Mouse (Mus musculus): ENCODE data around the gene Naa50.

- no peak; the same call in 1 of the 2 replicates for TF ChIP-seq UBTF (IDR thresholded peaks at IDR 0.05; ENCODE audit: low read depth, low read length)
- peak; percentile 37 to 81 for TF ChIP-seq CTCF (conservative IDR thresholded peaks at IDR 0.05 in 1 of 2, IDR thresholded peaks at IDR 0.05 in 1 of 2; ENCODE audit: low read depth in 2 of 2, low read length in 2 of 2)
- no peak for TF ChIP-seq RCOR1 (conservative IDR thresholded peaks at IDR 0.05; ENCODE audit: low read depth, low read length)
- no peak; the same call in 1 of the 2 replicates for TF ChIP-seq POLR2A (IDR thresholded peaks at IDR 0.05; ENCODE audit: low read depth, low read length)
- no peak for TF ChIP-seq MAFK (IDR thresholded peaks at IDR 0.05; ENCODE audit: insufficient replicate concordance, low read length)
- TF ChIP-seq ZMIZ1 (IDR thresholded peaks at IDR 0.05; ENCODE audit: low read depth, low read length) = peak; percentile 41; the same call in 1 of the 2 replicates
- TF ChIP-seq USF2 (conservative IDR thresholded peaks at IDR 0.05; ENCODE audit: low read depth, low read length) = 0 out of 2 replicates have a peak, but pooled peaks have one; percentile 15
- TF ChIP-seq USF1 (IDR thresholded peaks at IDR 0.05; ENCODE audit: low read depth, low read length) = no peak
- TF ChIP-seq MAX (IDR thresholded peaks at IDR 0.05; ENCODE audit: low read length) = peak; percentile 67
- peak; percentile 13; the same call in 1 of the 2 replicates for TF ChIP-seq EP300 (IDR thresholded peaks at IDR 0.05; ENCODE audit: low read length)
- peak; percentile 100 for TF ChIP-seq ZNF384 (IDR thresholded peaks at IDR 0.05; ENCODE audit: low read depth, low read length)
These were observed 32.9 kb downstream of the Naa50 start for GRCm38 (mm10) chr16:44172297-44173154.

Data from CH12.LX (cell line).